Mouse (Mus musculus): ENCODE measurements around the gene Bves.

- TF ChIP-seq POLR2A (IDR thresholded peaks at IDR 0.05; ENCODE audit: low read depth, low read length): no peak
- no peak for TF ChIP-seq CTCF (conservative IDR thresholded peaks at IDR 0.05; ENCODE audit: insufficient read depth, insufficient read length, low read depth, low read length)
Measured at GRCm38 (mm10) chr10:45288351-45288750, 47.2 kb upstream of the Bves start.

Measured in kidney, adult 2 months (tissue).